Mouse (Mus musculus): ENCODE measurements around the gene Snca. TPM values are rescaled to one million over a fixed set of nuclear protein-coding genes. Genes with fewer than 3 reads are reported as not detected.
"Not testable (repeated sequence)": the region's sequence is repeated elsewhere in the genome, so short reads cannot be mapped to it uniquely, and the experiment has no call there.

Snca gene
- polyA plus RNA-seq, 1 experiment from 2014 or later: 345 TPM

GRCm38 (mm10) chr6:60709997-60710471 is 119.6 kb downstream of the Snca start:
- ATAC-seq (ENCODE audit: low FRiP score): no peak
- 17% methylated on average over 2 of the region's 2 CpGs for WGBS

DNA sequence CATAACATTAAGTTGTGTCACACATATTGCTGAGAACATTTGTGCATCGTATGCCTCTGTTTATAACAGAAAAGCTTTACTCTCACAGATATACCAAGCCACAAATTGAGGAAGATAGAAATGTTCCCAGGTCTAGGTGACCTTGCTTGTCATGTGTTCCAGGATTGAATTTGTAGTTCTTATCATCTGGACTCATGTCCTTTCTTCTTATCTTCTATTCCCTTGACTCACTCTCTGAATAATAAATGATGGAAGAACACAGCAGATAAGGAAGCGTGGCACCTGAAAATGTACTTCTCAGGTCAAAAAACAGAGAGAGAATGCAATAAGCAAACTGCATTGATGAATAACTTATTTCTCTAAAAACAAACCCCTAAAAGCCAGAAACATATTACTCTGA is 131.6 kb downstream of the Snca start:
- H3K4me3 ChIP-seq (replicated peaks): no peak overlapping the region
- no peak overlapping the region for H3K9ac ChIP-seq (replicated peaks)
- no peak for ATAC-seq (ENCODE audit: low FRiP score)
- 91% methylated on average over 2 of the region's 2 CpGs for WGBS
- H3K36me3 ChIP-seq: no peaks in the 10 kb centered on the region
- no peaks in the 10 kb centered on the region for H3K4me1 ChIP-seq
- no peaks in the 10 kb centered on the region for H3K9me3 ChIP-seq (replicated peaks)
- no peaks in the 10 kb centered on the region for H3K27me3 ChIP-seq (replicated peaks)
- H3K27ac ChIP-seq (replicated peaks): no peak overlapping the region
- H3K4me2 ChIP-seq: no peak overlapping the region

More at GRCm38 (mm10) chr6:60709997-60710471, 119.6 kb downstream of the Snca start:
- no peaks in the 10 kb centered on the region for H3K9me3 ChIP-seq (replicated peaks)
- no peak overlapping the region for H3K9ac ChIP-seq (replicated peaks)
- no peaks in the 10 kb centered on the region for H3K27me3 ChIP-seq (replicated peaks)
- peaks cover 5% of the 10 kb centered on the region for H3K4me1 ChIP-seq
- no peak overlapping the region for H3K4me3 ChIP-seq (replicated peaks)
- H3K27ac ChIP-seq (replicated peaks): no peak overlapping the region
- H3K4me2 ChIP-seq: no peak overlapping the region
- no peaks in the 10 kb centered on the region for H3K36me3 ChIP-seq

DNA sequence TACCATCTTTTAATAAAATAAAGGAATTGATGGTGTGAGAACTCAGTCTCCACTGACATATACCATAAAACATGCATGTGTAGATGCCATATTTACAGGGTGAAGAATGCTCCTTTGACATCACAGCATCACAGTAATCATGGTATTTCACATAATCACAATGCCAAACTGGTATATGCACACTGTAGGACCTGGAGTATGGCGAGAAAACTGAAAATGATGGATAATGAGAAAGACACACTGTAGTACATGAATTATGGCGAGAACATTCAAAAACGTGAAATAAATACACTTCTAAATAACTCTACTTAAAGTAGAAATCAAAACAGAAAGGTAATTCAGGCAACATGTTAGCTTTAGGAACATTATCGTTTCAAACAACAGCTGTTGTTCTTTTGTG is 142.6 kb downstream of the Snca start:
- 85% methylated on average over 4 of the region's 4 CpGs for WGBS
- H3K27me3 ChIP-seq (replicated peaks); H3K27ac ChIP-seq (replicated peaks); ATAC-seq (ENCODE audit: low FRiP score); H3K36me3 ChIP-seq; H3K4me2 ChIP-seq; H3K9ac ChIP-seq (replicated peaks); H3K4me1 ChIP-seq; H3K9me3 ChIP-seq (replicated peaks); H3K4me3 ChIP-seq (replicated peaks): not testable (repeated sequence)

DNA sequence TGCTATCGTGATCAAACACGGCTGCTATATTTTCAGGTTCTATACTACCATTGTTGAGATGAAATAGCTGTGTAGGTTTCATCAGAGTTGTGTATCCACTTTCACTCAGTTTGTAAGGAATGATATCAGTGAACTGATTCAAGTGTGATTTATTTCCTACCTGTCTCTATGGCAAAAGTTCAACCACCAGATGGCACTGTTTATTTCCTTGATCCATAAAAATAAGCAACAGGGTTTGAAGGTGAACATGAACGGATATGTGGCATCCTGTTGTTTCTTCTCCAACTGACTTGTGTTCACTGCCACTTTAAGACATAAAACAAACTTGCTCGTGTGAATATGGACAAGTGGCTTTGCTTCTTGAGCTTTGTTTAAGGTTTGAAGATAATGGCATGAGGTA is 147.4 kb downstream of the Snca start:
- H3K36me3 ChIP-seq: no peaks in the 10 kb centered on the region
- 53% methylated on average over 4 of the region's 4 CpGs for WGBS
- H3K4me2 ChIP-seq: no peak overlapping the region
- no peaks in the 10 kb centered on the region for H3K4me1 ChIP-seq
- H3K9me3 ChIP-seq (replicated peaks): no peaks in the 10 kb centered on the region
- no peak overlapping the region for H3K9ac ChIP-seq (replicated peaks)
- H3K27ac ChIP-seq (replicated peaks): no peak overlapping the region
- H3K4me3 ChIP-seq (replicated peaks): no peak overlapping the region
- no peaks in the 10 kb centered on the region for H3K27me3 ChIP-seq (replicated peaks)
- no peak for ATAC-seq (ENCODE audit: low FRiP score)

Other genes with a start within 250 kb of the Snca start
- 1.8 and 2.7 TPM in 2 replicates for gene Mmrn1, start 95.1 kb upstream of the Snca start, polyA plus RNA-seq (2015; fragmentation: Nextera tagmentation; extraction: Ambion mirVana)